Mouse (Mus musculus): ENCODE measurements around the gene Atp8b4.

Gene Atp8b4

GRCm38 (mm10) chr2:126286420-126286819 is 214.1 kb downstream of the Atp8b4 start:
- DNase-seq (ENCODE audit: low spot score): no peak

GRCm38 (mm10) chr2:126284071-126284470 is 216.4 kb downstream of the Atp8b4 start:
- no peak for DNase-seq (ENCODE audit: low spot score)

- DNase-seq (ENCODE audit: low spot score): no peak
Observed at GRCm38 (mm10) chr2:126283086-126283485, 217.4 kb downstream of the Atp8b4 start.

GRCm38 (mm10) chr2:126275511-126275910 is 225.0 kb downstream of the Atp8b4 start:
- DNase-seq (ENCODE audit: low spot score): no peak

GRCm38 (mm10) chr2:126274826-126275405 is 225.6 kb downstream of the Atp8b4 start:
- DNase-seq (ENCODE audit: low spot score): no peak

GRCm38 (mm10) chr2:126274311-126274710 is 226.2 kb downstream of the Atp8b4 start:
- DNase-seq (ENCODE audit: low spot score): no peak
